Mouse (Mus musculus) forebrain, postnatal 0 days (tissue): ENCODE measurements around the gene Map3k20. TPM values are rescaled to one million over a fixed set of nuclear protein-coding genes. Genes with fewer than 3 reads are reported as not detected.

Source experiments
- ATAC-seq: fragments of 200-750 bp; cut with Nextera tagmentation; 2 replicates; pipeline ENCODE4 v1.8.0; 2017; ENCODE audit warnings: mild to moderate bottlenecking, moderate library complexity
- DNase-seq: peaks from one replicate; pipeline ENCODE4 v3.0.0-alpha.2; 2015
- H3K27ac ChIP-seq: fragments of 300-500 bp; sonication (generic); 2 replicates; pipeline ENCODE4 v1.5.1; 2014; ENCODE audit warnings: low read depth, mild to moderate bottlenecking, antibody characterized with exemption, low read length, moderate library complexity, mixed read lengths
- H3K27me3 ChIP-seq: fragments of 300-500 bp; sonication (generic); 2 replicates; pipeline ENCODE4 v1.6.1; 2014; ENCODE audit warnings: mild to moderate bottlenecking, low read length, mixed read lengths; ENCODE audit not compliant: insufficient read depth
- H3K36me3 ChIP-seq: fragments of 300-500 bp; sonication (generic); 2 replicates; pipeline ENCODE4 v1.6.1; 2014; ENCODE audit warnings: mild to moderate bottlenecking, moderate library complexity; ENCODE audit not compliant: insufficient read depth
- H3K4me1 ChIP-seq: fragments of 300-500 bp; sonication (generic); 2 replicates; pipeline ENCODE4 v1.6.1; 2014; ENCODE audit warnings: antibody characterized with exemption; ENCODE audit not compliant: insufficient read depth
- H3K4me2 ChIP-seq: fragments of 300-500 bp; sonication (generic); 2 replicates; pipeline ENCODE4 v1.6.1; 2014; ENCODE audit warnings: low read depth, mild to moderate bottlenecking, moderate library complexity
- H3K4me3 ChIP-seq: fragments of 300-500 bp; sonication (generic); 2 replicates; pipeline ENCODE4 v1.5.1; 2014; ENCODE audit warnings: low read depth, low read length, mixed read lengths
- H3K9ac ChIP-seq: fragments of 300-500 bp; sonication (generic); 2 replicates; pipeline ENCODE4 v1.6.1; 2014; ENCODE audit warnings: mild to moderate bottlenecking
- H3K9me3 ChIP-seq: fragments of 300-500 bp; sonication (generic); 2 replicates; pipeline ENCODE4 v1.6.1; 2016; ENCODE audit warnings: low read length
- CTCF ChIP-seq: sonication (generic); IDR thresholded peaks from 2 replicates; pipeline ENCODE4 v1.5.1; 2016; ENCODE audit warnings: antibody characterized with exemption, control low read depth, low read depth
- WGBS: fragments of 180-500 bp; shearing (Covaris S2); extraction: QIAGEN DNeasy Blood & Tissue Kit; methylation state at CpG from one replicate; pipeline ENCODE4 v1.1.7; 2014; 5-methylcytosine and 5-hydroxymethylcytosine counted together
- polyA plus RNA-seq: library from polyadenylated mRNA; unstranded; fragments of >200 nt; fragmentation: Nextera tagmentation; extraction: Ambion mirVana; gene quantifications from 2 replicates; pipeline ENCODE4 v1.2.1, GENCODE M21; 2015
- total RNA-seq: library from RNA; depleted of rRNA; stranded (reverse); fragments of >200 nt; gene quantifications from 2 replicates; pipeline ENCODE4 v1.2.3, GENCODE M21; 2014; rRNA removed

Map3k20 gene
- total and polyA plus RNA-seq, 2 experiments from 2014 or later = 3.6 to 8.9 TPM

DNA sequence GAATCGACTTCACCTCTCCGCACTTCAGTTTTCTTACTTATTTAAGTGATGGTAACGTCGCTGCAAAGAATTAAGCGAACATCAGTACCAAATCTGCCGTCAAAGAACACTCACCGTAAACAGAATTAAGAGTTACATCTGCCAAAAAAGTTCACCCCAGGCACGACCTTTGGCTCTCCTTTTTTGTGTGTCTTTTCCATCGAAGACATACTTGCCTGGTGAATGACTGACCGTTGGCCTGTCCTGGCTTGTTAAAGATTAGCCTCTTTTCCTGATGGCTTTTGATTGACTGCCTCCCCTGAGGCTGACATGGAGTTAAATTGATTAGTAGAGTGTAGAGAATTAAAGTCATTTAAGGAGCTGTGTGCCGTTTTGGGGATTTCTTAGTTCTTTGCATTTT lies 191.8 kb downstream of the Map3k20 start:
- no peak for TF ChIP-seq CTCF
- H3K4me1 ChIP-seq = peaks cover 3% of the 10 kb centered on the region; the same call in 1 of the 2 replicates
- DNase-seq (no peak), ATAC-seq (no peak)
- no peaks in the 10 kb centered on the region for H3K9me3 ChIP-seq
- peak overlapping the region; percentile 86 for H3K4me2 ChIP-seq
- H3K27ac ChIP-seq = peak overlapping the region; percentile 83
- 3% methylated on average over 11 of the region's 11 CpGs for WGBS
- peak overlapping the region; percentile 57; the same call in 1 of the 2 replicates for H3K9ac ChIP-seq
- no peaks in the 10 kb centered on the region for H3K36me3 ChIP-seq
- H3K27me3 ChIP-seq = no peaks in the 10 kb centered on the region
- H3K4me3 ChIP-seq = peak overlapping the region; percentile 61

DNA sequence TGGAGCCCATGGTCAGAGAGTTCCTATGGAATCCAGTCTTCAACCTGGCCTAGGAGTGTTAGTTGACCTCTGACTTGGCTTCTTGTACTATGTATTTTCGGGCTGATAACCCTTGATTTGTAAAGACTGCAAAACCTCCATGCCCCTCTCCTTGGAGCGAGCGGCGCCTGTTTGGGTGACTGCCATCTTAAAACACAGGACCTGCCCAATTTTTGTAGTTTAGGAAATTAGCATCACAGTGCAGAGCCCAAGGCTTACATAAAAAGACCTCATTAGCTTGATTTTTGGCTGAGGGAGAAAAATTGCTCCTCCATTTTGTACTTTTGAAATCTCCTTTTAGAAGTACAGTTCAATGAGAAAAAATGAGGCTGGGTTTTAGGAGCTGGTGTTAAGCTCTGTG lies 192.7 kb downstream of the Map3k20 start:
- H3K4me1 ChIP-seq = peaks cover 3% of the 10 kb centered on the region; the same call in 1 of the 2 replicates
- peak overlapping the region; percentile 61 for H3K4me3 ChIP-seq
- WGBS = 21% methylated on average over 4 of the region's 4 CpGs
- no peak for TF ChIP-seq CTCF
- peak; percentile 42 for DNase-seq
- peaks cover 6% of the 10 kb centered on the region for H3K36me3 ChIP-seq
- H3K4me2 ChIP-seq = peak overlapping the region; percentile 86
- no peak for ATAC-seq
- H3K27me3 ChIP-seq = no peaks in the 10 kb centered on the region
- peak overlapping the region; percentile 24; the same call in 1 of the 2 replicates for H3K27ac ChIP-seq
- no peaks in the 10 kb centered on the region for H3K9me3 ChIP-seq
- 0 out of 2 replicates have a peak overlapping the region, but pooled peaks have one; percentile 11 for H3K9ac ChIP-seq

DNA sequence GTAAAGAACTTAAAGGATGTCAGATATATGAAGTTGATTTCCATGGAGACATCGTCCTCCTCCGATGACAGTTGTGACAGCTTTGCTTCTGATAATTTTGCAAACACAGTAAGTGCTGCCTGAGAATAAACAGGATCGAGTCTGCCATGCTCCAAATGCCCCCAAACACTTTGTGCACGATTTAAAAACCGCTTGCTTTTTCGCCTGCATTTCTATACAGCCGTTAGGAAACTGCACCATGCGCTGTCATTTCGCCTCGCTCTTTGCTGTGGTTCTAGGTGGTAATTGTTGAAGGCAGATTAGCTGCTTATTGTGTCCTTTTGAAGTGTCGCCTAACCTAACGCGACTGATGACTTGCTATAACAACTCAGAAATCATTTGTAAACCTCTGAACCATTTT lies 193.5 kb downstream of the Map3k20 start:
- H3K4me2 ChIP-seq = peak overlapping the region; percentile 86
- no peaks in the 10 kb centered on the region for H3K9me3 ChIP-seq
- H3K36me3 ChIP-seq = peaks cover 14% of the 10 kb centered on the region
- peaks cover 3% of the 10 kb centered on the region; the same call in 1 of the 2 replicates for H3K4me1 ChIP-seq
- DNase-seq (peak; percentile 58), ATAC-seq (no peak)
- H3K4me3 ChIP-seq = peak overlapping the region; percentile 61
- TF ChIP-seq CTCF = no peak
- H3K9ac ChIP-seq = peak overlapping the region; percentile 10
- WGBS = 16% methylated on average over 13 of the region's 13 CpGs
- no peaks in the 10 kb centered on the region for H3K27me3 ChIP-seq
- H3K27ac ChIP-seq = no peak overlapping the region; the same call in 1 of the 2 replicates

DNA sequence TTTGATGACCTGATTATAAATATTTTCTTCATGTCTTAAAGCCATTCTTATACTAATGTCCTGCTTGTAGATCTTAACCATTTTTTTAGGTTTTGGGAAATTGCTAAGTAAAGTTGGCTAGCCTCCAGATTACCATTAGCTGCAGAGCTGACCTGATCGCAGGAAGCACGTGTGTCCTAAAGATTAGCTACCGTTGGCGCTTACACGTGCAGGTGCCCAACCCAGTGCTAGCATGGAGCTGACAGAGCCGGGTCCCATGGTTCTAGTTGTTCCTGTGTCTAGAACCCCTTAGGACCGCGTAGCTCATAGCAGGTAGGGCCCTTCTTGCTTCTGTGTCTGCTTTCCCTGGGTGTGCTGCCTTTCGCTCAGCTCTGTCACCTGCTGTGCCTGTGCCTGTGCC lies 194.4 kb downstream of the Map3k20 start:
- TF ChIP-seq CTCF = no peak
- Histone ChIP-seq H3K4me2 (peak overlapping the region; percentile 86), H3K36me3 (peaks cover 20% of the 10 kb centered on the region), H3K9ac (no peak overlapping the region; the same call in 1 of the 2 replicates), H3K27me3 (no peaks in the 10 kb centered on the region), H3K9me3 (no peaks in the 10 kb centered on the region), H3K4me1 (peaks cover 3% of the 10 kb centered on the region; the same call in 1 of the 2 replicates), H3K4me3 (peak overlapping the region; percentile 4), H3K27ac (no peak overlapping the region)
- ATAC-seq = no peak
- WGBS = 76% methylated on average over 9 of the region's 9 CpGs
- no peak for DNase-seq

DNA sequence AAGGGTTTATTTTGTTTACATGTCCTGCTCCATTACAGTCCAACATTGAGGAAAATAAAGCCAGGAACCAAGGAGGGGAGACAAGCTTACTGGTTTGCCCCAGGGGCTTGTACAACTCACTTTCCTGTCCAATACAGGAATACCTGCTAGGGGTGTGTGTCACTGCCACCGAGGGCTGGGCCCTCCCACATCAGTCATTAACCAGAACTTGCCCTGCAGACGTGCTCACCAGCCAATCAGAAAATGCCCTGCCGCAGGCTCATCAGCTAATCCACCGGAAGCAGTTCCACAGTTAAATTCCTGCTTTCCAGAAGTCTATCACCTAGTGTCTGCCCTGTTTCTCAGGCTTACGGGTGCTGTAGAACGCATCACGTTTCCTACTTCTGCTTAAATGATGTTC lies 206.2 kb downstream of the Map3k20 start:
- TF ChIP-seq CTCF = no peak
- DNase-seq (no peak), ATAC-seq (no peak)
- H3K4me3 ChIP-seq = no peak overlapping the region
- H3K4me1 ChIP-seq = no peaks in the 10 kb centered on the region
- no peaks in the 10 kb centered on the region for H3K9me3 ChIP-seq
- no peak overlapping the region for H3K27ac ChIP-seq
- no peak overlapping the region for H3K9ac ChIP-seq
- WGBS = 50% methylated on average over 7 of the region's 7 CpGs
- no peaks in the 10 kb centered on the region for H3K27me3 ChIP-seq
- peaks cover 4% of the 10 kb centered on the region; the same call in 1 of the 2 replicates for H3K36me3 ChIP-seq
- H3K4me2 ChIP-seq = no peak overlapping the region

Other genes with a start within 250 kb of the Map3k20 start
- gene Cdca7, start 190.5 kb downstream of the Map3k20 start, total RNA-seq = 21.9 and 28.9 TPM in 2 replicates
- 15.6 and 20.6 TPM in 2 replicates for gene Cdca7, start 190.5 kb downstream of the Map3k20 start, polyA plus RNA-seq